Mouse (Mus musculus) hindbrain, embryonic 15.5 days (tissue): Measurements from ENCODE around the gene Hspbap1. TPM values are rescaled to one million over a fixed set of nuclear protein-coding genes. Genes with fewer than 3 reads are reported as not detected.

Experiments used
- ATAC-seq: fragments of 200-750 bp; cut with Nextera tagmentation; 2 replicates; pipeline ENCODE4 v1.8.0; 2017; ENCODE audit warnings: low read depth, moderate number of reproducible peaks, moderate TSS enrichment; ENCODE audit not compliant: low FRiP score
- H3K27ac ChIP-seq: fragments of 300-500 bp; sonication (generic); replicated peaks from 2 replicates; pipeline ENCODE4 v1.5.1; 2015; ENCODE audit warnings: mild to moderate bottlenecking, inconsistent platforms
- H3K27me3 ChIP-seq: fragments of 300-500 bp; sonication (generic); 2 replicates; pipeline ENCODE4 v1.6.1; 2015; ENCODE audit warnings: control low read depth, inconsistent platforms
- H3K36me3 ChIP-seq: fragments of 300-500 bp; sonication (generic); 2 replicates; pipeline ENCODE4 v1.6.1; 2015; ENCODE audit warnings: control low read depth, inconsistent platforms
- H3K4me1 ChIP-seq: fragments of 300-500 bp; sonication (generic); replicated peaks from 2 replicates; pipeline ENCODE4 v1.6.1; 2015; ENCODE audit warnings: control low read depth, inconsistent platforms
- H3K4me2 ChIP-seq: fragments of 300-500 bp; sonication (generic); 2 replicates; pipeline ENCODE4 v1.6.1; 2015; ENCODE audit warnings: moderate library complexity, mild to moderate bottlenecking, inconsistent platforms
- H3K4me3 ChIP-seq: fragments of 300-500 bp; sonication (generic); 2 replicates; pipeline ENCODE4 v1.5.1; 2015; ENCODE audit warnings: mild to moderate bottlenecking, inconsistent platforms
- H3K9ac ChIP-seq: fragments of 300-500 bp; sonication (generic); 2 replicates; pipeline ENCODE4 v1.6.1; 2015; ENCODE audit warnings: inconsistent platforms
- H3K9me3 ChIP-seq: fragments of 300-500 bp; sonication (generic); 2 replicates; pipeline ENCODE4 v1.6.1; 2016; ENCODE audit warnings: control low read depth, inconsistent platforms
- WGBS: fragments of 180-500 bp; shearing (Covaris S2); methylation state at CpG from one replicate; pipeline ENCODE4 v1.1.7; 2015; 5-methylcytosine and 5-hydroxymethylcytosine counted together
- polyA plus RNA-seq: library from polyadenylated mRNA; unstranded; fragments of >200 nt; fragmentation: Nextera tagmentation; extraction: Ambion mirVana; gene quantifications from 2 replicates; pipeline ENCODE4 v1.2.1, GENCODE M21; 2015

Hspbap1 gene
- polyA plus RNA-seq, 1 experiment from 2014 or later: 14.5 TPM

DNA sequence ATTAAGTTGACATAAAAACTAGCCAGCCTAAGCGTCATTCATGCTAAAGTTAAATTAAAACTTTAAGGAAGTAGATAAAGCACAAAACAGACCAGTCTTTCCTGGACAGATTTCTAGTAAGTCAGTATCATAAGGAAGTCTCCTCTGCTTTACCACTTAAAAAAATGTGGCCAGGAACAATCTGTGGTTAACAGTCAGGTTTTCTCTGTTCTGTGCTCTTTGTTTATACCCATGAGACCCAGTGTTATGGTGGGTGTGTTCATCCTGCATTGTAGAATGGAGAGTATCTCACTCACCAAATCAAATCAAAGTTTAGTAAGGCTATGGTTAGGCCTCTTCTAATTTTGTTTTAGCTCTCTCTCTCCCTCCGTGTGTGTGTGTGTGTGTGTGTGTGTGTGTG, 4.7 kb upstream of the Hspbap1 start:
- no peak for ATAC-seq
- H3K4me2 ChIP-seq: no peak overlapping the region
- peaks cover 28% of the 10 kb centered on the region for H3K4me1 ChIP-seq
- no peak overlapping the region for H3K27ac ChIP-seq
- no peak overlapping the region for H3K9ac ChIP-seq
- H3K4me3 ChIP-seq: no peak overlapping the region
- WGBS: 86% methylated on average over 2 of the region's 2 CpGs
- H3K9me3 ChIP-seq: no peaks in the 10 kb centered on the region
- H3K36me3 ChIP-seq: no peaks in the 10 kb centered on the region
- H3K27me3 ChIP-seq: no peaks in the 10 kb centered on the region

DNA sequence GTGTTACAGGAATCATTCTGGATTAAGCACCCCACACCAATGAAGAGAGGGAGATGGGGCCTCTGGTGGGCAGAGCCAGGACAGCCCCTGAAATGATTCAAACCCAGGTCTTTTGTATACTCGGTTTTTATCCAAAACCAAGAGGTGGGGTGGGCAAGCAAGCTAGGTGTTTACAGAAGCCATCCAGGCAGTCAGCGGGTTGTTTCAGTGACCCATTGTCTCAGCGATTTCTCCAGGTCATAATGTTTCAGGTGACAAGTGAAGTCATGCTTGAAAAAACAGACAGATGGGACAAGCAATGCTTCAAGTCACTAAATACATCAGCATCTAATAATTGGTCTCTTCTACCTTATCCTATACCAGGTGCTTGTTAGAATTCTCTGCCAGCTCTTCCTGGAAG, 3.8 kb upstream of the Hspbap1 start:
- no peak overlapping the region for H3K4me3 ChIP-seq
- H3K9me3 ChIP-seq: no peaks in the 10 kb centered on the region
- ATAC-seq: no peak
- H3K9ac ChIP-seq: no peak overlapping the region
- H3K36me3 ChIP-seq: no peaks in the 10 kb centered on the region
- H3K4me2 ChIP-seq: no peak overlapping the region
- peaks cover 36% of the 10 kb centered on the region for H3K4me1 ChIP-seq
- no peaks in the 10 kb centered on the region for H3K27me3 ChIP-seq
- no peak overlapping the region for H3K27ac ChIP-seq
- 79% methylated on average over 3 of the region's 3 CpGs for WGBS

DNA sequence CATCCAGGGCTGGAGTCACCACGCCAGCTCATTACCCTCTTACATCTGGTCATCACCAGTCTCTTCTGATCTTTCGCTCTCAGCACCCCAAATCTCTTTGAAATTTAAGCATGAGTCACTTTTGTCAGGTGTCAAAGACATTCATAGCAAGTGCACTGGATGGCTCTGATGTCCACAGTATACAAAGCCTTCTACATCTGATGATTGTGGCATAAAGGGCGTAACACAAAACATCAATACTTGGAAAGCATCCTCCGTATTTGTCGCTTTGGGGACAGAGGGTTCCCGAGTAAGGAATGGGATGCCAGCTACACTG, 1.7 kb upstream of the Hspbap1 start:
- Histone ChIP-seq H3K9me3 (no peaks in the 10 kb centered on the region), H3K27me3 (no peaks in the 10 kb centered on the region), H3K4me1 (peaks cover 39% of the 10 kb centered on the region), H3K27ac (peak overlapping the region; percentile 67; the same call in 1 of the 2 replicates), H3K36me3 (no peaks in the 10 kb centered on the region), H3K4me2 (peak overlapping the region; percentile 96), H3K4me3 (peak overlapping the region; percentile 59), H3K9ac (peak overlapping the region; percentile 77)
- 28% methylated on average over 6 of the region's 6 CpGs for WGBS
- peak; percentile 1; the same call in 1 of the 2 replicates for ATAC-seq

DNA sequence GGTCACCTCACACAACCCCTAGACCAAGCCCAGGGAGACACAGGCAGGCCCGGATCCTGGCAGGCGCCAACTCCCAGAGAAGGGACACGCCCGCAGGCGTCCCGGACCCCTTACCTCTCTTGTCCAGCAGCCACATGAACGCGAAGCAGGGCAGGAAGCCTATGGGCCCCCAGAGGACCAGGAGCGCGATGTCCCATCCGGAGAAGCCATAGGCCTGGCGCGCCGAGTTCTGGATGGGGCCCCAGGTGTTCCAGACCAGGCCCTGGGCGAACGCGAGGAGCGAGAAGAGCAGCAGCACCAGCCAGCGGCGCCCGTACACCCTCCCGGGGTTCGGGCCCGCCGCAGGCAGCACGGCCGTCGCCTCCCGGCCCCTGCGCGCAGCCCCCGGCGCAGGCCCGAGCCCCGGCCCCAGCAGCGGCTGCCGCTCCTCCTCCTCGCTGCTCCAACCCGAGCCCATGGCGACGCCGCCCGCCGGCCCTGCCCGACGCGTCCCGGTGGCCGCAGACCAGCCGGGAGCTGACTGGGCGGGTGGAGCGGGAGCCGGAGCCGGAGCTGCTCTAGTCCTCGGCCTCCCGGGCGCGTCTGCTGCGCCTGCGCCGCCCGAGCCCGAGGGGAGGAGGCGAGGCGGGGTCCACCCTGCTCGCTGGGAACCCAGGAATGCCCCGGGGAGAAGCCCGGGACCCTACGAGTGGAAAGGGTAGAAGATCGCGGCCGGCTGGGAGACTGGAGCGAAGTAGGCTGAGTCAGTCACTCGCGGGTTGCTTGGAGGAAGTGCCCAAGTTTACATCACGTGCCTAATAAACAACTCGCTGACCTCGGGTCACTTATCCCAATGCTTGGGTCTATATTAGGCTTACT, 1.2 kb upstream of the Hspbap1 start, which contains the start of gene Dirc2:
TSS of gene Dirc2 (minus strand) at position 572 of the 858 bp plus-strand sequence.
- H3K9me3 ChIP-seq: no peaks in the 10 kb centered on the region
- peak within 1 kb of the TSS; percentile 77 for H3K9ac ChIP-seq
- WGBS: under 1% methylated on average over 78 of the region's 78 CpGs
- H3K27me3 ChIP-seq: no peaks in the 10 kb centered on the region
- H3K36me3 ChIP-seq: no peaks in the 10 kb centered on the region
- peaks cover 39% of the 10 kb centered on the region for H3K4me1 ChIP-seq
- peak within 1 kb of the TSS; percentile 67 for H3K27ac ChIP-seq
- peak within 1 kb of the TSS; percentile 96 for H3K4me2 ChIP-seq
- H3K4me3 ChIP-seq: peak within 1 kb of the TSS; percentile 59
- peak; percentile 77 for ATAC-seq

DNA sequence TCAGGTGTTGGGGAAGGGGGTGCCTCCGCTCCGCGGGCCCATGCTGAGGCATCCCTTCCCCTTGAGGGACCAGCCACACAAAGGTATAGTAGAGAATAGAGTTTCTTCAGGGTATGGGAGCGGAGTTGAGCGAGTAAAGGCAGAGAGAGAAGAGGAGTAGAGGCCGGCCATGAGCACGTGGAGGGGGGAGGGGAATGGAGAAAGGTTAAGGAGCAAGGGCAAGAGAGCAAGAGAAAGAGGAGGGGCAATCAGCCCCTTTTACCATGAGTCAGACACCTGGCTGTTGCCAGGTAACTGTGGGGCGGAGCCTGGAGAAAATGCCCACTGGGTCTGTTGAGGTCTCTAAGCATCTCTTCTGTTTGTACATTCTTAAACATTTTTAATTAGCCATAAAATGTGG, 966 bp downstream of the Hspbap1 start:
- Histone ChIP-seq H3K4me2 (peak overlapping the region; percentile 96), H3K36me3 (no peaks in the 10 kb centered on the region), H3K9ac (peak overlapping the region; percentile 77; the same call in 1 of the 2 replicates), H3K9me3 (no peaks in the 10 kb centered on the region), H3K27ac (no peak overlapping the region), H3K4me3 (peak overlapping the region; percentile 59), H3K27me3 (no peaks in the 10 kb centered on the region), H3K4me1 (peaks cover 39% of the 10 kb centered on the region)
- 19% methylated on average over 8 of the region's 8 CpGs for WGBS
- no peak for ATAC-seq

DNA sequence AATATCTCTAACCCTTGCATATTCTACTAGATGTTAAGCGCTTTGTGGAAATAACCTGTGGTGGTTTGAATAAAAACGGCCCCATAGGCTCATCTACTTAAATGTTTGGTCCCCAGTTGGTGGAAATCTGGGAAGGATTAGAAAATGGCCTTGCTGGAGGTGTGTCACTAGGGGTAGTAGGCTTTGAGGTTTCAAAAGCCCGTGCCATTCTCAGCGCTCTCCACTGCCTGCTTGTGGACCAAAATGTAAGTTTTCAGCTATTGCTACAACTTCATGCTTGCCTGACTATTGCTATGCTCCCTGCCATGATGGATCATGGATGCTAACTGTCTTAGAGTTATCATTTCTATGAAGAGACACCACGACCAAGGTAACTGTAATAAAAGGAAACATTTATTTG, 1.4 kb downstream of the Hspbap1 start:
- H3K4me2 ChIP-seq: peak overlapping the region; percentile 96
- H3K27me3 ChIP-seq: no peaks in the 10 kb centered on the region
- 89% methylated on average over 5 of the region's 5 CpGs for WGBS
- ATAC-seq: no peak
- H3K9me3 ChIP-seq: no peaks in the 10 kb centered on the region
- H3K36me3 ChIP-seq: no peaks in the 10 kb centered on the region
- H3K9ac ChIP-seq: no peak overlapping the region
- H3K4me3 ChIP-seq: no peak overlapping the region
- H3K27ac ChIP-seq: no peak overlapping the region
- H3K4me1 ChIP-seq: peaks cover 34% of the 10 kb centered on the region

DNA sequence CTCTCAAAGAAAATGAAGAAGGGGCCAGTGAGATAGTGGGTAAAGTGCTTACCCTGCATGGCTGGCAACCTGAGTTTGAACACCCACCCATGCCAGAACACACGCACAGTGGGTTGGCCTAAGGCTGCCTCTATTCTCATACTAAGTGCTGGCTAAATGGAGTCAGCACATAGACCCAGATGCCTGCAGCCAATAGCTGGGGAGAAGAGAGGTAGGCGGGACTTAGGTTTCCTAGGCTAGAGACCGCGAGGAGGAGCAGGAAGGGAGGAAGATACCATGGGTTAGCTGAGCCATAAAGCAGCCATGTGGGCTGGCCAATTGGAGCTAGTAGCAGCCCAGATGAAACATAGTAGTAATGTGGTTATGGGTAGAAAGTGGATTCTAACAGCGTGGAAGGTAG, 2.4 kb downstream of the Hspbap1 start:
- Histone ChIP-seq H3K4me3 (no peak overlapping the region), H3K9ac (no peak overlapping the region), H3K4me1 (peaks cover 27% of the 10 kb centered on the region), H3K36me3 (no peaks in the 10 kb centered on the region), H3K9me3 (no peaks in the 10 kb centered on the region), H3K27me3 (no peaks in the 10 kb centered on the region), H3K27ac (no peak overlapping the region), H3K4me2 (no peak overlapping the region)
- no peak for ATAC-seq
- 87% methylated on average over 5 of the region's 5 CpGs for WGBS

DNA sequence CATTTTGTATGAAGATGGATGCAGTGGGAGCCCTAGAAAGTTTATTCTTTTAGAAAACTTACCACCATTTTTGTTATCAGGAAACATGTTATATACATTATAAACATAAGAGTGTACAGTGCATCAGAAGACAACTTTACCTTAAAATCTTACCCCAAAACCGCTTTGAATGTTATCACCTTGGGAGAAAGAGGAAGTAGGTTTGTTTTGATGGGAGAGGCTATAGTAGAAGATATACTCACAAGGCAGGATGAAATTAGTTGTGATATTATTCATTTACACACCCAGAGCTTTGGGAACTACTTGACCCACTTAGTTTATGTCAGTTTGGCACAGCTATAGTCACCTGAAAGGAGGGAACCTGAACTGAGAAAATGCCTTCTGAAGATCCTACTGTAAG, 5.7 kb downstream of the Hspbap1 start:
- Histone ChIP-seq H3K9ac (no peak overlapping the region), H3K4me1 (peaks cover 8% of the 10 kb centered on the region), H3K36me3 (no peaks in the 10 kb centered on the region), H3K27me3 (no peaks in the 10 kb centered on the region), H3K27ac (no peak overlapping the region), H3K4me2 (no peak overlapping the region), H3K9me3 (no peaks in the 10 kb centered on the region), H3K4me3 (no peak overlapping the region)
- ATAC-seq: no peak
- 98% methylated on average over 1 of the region's 1 CpGs for WGBS

DNA sequence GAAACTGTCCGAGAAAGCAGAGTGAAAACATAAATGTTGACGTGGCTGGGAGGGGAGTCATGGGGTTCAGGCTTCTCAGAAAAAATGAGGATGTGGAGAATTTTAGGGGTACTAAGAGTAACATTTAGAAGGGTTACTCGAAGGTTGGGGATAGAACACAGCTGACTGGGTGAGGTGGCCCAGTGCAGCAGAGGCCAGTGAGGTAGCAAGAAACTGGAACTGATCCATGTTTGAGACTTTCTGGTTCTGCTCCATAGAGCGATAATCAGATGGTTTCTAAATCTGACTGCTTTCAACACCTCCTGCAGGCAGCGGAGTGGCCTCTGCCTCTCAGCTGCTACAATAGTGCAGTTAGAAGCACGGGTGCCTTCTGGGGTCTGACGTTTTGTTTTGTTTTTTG, 6.6 kb downstream of the Hspbap1 start:
- Histone ChIP-seq H3K27ac (no peak overlapping the region), H3K9me3 (no peaks in the 10 kb centered on the region), H3K36me3 (no peaks in the 10 kb centered on the region), H3K4me1 (no peaks in the 10 kb centered on the region), H3K27me3 (no peaks in the 10 kb centered on the region), H3K4me2 (no peak overlapping the region), H3K9ac (no peak overlapping the region), H3K4me3 (no peak overlapping the region)
- no peak for ATAC-seq
- 89% methylated on average over 7 of the region's 7 CpGs for WGBS

DNA sequence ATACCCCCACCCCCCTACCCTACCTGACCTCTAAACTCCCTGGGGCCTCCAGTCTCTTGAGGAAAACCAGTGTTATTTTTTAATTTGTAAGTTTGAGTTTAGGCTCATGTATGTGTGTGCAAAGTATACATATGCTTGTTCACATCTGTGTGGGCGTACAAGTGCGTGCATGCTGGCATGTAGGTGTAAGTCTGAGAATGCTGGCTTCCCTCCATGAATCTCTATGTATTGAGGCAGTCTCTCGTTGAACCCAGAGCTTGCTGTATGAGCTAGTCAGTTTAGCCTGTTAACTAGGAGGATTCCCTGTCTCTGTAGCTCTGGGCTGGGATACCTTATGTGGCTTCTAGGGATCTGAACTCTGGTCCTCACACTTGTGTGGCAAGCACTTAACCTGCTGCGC, 7.6 kb downstream of the Hspbap1 start:
- 98% methylated on average over 4 of the region's 4 CpGs for WGBS
- Histone ChIP-seq H3K27me3 (no peaks in the 10 kb centered on the region), H3K36me3 (no peaks in the 10 kb centered on the region), H3K4me2 (no peak overlapping the region), H3K4me1 (no peaks in the 10 kb centered on the region), H3K27ac (no peak overlapping the region), H3K4me3 (no peak overlapping the region), H3K9ac (no peak overlapping the region), H3K9me3 (no peaks in the 10 kb centered on the region)
- no peak for ATAC-seq

DNA sequence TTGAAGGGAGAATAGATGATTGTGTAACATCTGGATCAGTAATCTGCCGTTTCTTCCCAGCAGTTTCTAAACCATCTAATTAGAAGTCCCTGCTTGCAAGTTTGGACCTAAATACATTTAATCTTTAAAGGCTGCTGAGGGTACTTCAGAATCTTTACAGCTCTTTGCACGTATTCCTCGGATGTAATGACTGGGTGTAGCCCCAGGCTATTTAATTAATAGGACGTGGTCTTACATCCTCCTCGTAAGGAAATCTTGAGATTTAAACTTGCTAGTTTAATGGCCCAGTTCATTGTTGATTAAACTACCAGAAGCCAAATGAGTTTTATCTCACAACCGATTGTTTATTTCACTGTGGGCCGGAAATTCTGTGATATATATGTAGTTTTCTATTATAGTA, 9.5 kb downstream of the Hspbap1 start:
- H3K9me3 ChIP-seq: no peaks in the 10 kb centered on the region
- no peak overlapping the region for H3K27ac ChIP-seq
- no peak overlapping the region for H3K9ac ChIP-seq
- no peaks in the 10 kb centered on the region for H3K27me3 ChIP-seq
- no peak overlapping the region for H3K4me2 ChIP-seq
- H3K4me3 ChIP-seq: no peak overlapping the region
- ATAC-seq: no peak
- WGBS: 63% methylated on average over 7 of the region's 7 CpGs
- no peaks in the 10 kb centered on the region for H3K36me3 ChIP-seq
- no peaks in the 10 kb centered on the region for H3K4me1 ChIP-seq

DNA sequence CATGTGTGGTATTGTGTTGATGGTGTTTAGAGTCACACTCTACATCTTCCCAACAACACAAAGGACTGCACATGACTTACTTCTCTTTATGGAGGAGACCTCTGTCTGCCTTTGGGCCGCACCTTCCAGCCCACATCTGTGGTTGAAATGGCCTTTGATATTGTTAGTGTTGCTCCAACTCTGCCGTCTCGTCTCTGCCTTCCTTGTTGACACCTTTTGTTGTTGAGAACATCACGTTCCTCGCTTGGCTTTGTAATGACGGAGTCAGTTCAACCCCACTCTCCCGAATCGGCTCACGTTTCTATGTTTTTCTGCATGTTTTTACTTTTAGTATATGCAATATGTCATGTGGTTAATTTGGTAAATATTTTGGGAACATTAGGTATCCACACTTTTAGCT, 10.9 kb downstream of the Hspbap1 start:
- 92% methylated on average over 9 of the region's 9 CpGs for WGBS

DNA sequence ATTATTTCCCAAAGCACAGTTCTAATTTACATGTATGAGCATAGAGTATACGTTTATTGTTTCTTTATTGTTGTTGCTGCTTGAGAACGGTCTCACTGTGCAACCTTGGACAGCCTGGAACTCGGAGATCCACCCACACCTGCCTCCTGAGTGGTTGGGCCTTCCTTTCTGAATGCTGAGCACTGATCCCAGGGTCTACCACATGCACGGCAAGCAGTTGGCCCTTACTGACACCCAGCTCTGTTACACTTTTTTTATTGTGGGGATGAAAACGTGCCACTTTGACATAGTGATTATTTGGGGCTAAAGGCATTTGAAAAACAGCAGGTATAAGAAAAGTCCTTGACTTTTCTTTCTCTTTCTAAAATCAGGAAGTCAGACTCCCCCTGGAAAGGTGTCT, 11.5 kb downstream of the Hspbap1 start:
- no peak for ATAC-seq
- Histone ChIP-seq H3K27me3 (no peaks in the 10 kb centered on the region), H3K4me1 (no peaks in the 10 kb centered on the region), H3K4me3 (no peak overlapping the region), H3K9ac (no peak overlapping the region), H3K4me2 (no peak overlapping the region), H3K36me3 (no peaks in the 10 kb centered on the region), H3K9me3 (no peaks in the 10 kb centered on the region), H3K27ac (no peak overlapping the region)
- WGBS: 86% methylated on average over 5 of the region's 5 CpGs

More for the DNA sequence above, 10.9 kb downstream of the Hspbap1 start:
- Histone ChIP-seq H3K4me1 (no peaks in the 10 kb centered on the region), H3K4me2 (no peak overlapping the region), H3K9me3 (no peaks in the 10 kb centered on the region), H3K36me3 (no peaks in the 10 kb centered on the region), H3K27ac (no peak overlapping the region), H3K4me3 (no peak overlapping the region), H3K9ac (no peak overlapping the region), H3K27me3 (no peaks in the 10 kb centered on the region)
- no peak for ATAC-seq
